Mouse (Mus musculus) frontal cortex, postnatal 25 days (tissue): ENCODE measurements around the gene C2cd3.

Experiments used
- DNase-seq, 2 experiments: peaks; one replicate each; pipeline ENCODE4 v3.0.0; 2022; ENCODE audit warnings: low spot score in 2 of 2

C2cd3 gene

DNA sequence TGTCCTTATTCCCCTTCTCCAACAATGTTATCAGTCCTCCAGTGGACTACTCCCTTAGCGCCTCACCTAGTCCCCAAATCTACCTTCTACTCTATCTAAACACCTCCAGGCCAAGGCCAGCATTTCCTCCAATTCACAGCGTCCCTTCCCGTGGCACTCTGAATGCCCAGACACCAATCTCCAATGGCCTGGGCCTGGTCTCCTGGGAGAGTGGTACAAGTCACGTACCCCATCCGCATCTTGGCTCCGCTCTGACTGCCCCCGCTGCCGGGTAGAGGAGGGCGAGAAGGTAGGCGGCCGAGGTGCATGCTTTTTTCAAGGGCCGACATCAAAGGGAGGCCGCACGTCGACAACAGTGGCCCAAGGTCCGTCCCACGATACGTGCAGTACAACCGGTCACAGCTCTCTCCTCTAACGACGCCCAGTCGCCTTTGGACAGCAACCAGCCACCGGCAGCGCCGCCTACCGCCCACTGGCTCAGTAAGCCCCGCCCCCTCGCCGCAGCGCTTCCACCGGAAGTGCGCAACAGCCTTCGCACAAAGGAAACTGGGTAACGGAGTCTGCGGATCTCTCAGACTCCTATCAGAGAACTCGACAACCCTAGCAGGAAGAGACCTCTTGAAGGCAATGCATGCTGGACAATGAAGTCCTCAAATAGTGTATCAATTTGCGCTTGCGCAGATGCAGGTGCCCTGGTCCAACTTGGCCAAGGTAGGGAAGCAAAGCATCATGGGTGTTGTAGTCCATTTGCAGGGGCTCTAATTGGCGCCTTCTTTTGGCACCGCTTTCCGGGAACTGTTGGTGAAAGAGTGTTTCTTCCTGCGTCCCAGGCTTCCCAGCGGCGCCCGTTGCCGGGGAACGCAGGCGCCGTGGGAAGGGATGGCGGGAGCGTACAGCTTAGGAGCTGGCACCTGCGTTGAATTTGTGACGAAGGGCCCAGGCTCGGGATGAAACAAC, at the start of gene C2cd3, which contains the start of gene Ppme1:
C2cd3 (plus strand) TSS at position 739 of the 957 bp plus-strand sequence.
Ppme1 (minus strand) TSS at position 813 of the 957 bp plus-strand sequence.
- DNase-seq = peak; percentile 96 to 98

DNA sequence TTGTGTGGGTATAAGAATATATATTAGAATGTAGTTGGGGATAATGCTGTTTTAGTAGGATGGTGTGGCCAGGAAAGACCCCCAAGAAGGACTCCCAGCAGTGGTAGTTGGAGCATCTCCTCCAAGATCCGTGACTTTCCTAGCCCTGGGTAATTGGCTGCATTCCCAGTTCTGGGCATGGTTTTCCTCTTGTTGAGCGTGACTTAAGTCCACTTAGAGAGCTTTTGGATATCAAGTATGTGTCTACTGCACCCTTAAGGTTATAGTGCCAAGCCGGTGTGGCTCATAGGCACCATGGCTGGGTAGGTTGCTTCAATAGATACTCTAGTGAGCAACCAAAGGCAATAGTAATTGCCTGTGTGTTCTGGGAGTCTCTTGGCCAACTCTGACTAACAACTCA, 48.3 kb upstream of the C2cd3 start:
- DNase-seq = no peak

DNA sequence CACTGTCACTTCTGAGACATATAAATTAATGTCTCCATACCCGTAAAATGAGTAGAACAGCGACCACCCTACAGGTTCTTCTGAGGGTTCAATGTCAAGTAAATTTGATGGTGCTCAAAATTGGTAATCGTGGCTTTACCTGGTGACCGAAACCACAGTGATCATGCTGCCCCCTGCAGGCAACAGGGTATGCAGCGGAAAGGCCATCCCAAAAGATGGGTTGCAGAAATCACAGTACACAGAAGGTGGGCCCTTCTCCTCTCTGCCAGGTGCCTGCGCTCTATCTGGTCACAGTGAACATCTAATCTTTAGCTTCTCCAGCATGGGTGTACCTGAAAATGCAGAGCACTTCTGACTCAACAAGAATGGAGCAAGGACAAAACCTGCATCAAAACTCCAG, 46.6 kb upstream of the C2cd3 start:
- DNase-seq = peak; percentile 48 to 50

DNA sequence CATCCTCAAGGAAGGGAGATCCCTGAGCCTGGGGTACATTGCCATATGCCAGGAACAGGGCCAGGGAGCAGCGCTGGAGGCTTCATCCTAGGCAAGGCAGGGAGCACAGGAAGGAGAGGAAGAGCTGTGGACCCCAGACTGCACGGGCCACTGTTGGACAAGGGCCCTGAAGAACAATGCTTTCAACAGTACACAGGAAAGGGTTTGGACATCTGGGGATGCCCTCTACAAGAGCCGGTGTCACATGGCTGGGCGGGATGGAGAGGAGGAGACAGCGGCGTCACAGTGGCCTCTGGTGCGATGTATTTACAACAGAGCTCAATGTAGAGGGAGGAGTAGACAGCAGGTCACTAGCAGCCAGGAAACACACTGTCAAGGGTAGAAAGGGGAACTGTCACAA, 44.5 kb upstream of the C2cd3 start:
- DNase-seq = no peak

DNA sequence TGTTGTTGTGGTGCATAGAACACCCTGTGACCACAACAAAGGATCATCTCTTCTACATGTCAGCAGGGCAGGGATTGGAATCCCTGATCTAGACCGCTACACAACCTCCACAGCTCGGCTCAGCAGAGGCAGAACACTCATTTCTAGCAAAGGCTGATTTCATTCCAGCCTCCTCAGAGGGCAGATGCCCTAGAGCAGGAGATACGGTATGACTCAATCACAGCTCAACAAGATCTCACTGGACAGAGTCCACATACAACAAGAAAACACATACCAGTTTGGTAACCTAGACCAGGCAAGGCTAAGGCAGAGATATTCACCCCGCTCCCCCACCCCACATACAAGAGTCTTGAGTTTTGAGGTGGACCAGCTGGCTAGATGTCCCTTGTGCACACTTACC, 43.4 kb upstream of the C2cd3 start:
- DNase-seq = no peak

DNA sequence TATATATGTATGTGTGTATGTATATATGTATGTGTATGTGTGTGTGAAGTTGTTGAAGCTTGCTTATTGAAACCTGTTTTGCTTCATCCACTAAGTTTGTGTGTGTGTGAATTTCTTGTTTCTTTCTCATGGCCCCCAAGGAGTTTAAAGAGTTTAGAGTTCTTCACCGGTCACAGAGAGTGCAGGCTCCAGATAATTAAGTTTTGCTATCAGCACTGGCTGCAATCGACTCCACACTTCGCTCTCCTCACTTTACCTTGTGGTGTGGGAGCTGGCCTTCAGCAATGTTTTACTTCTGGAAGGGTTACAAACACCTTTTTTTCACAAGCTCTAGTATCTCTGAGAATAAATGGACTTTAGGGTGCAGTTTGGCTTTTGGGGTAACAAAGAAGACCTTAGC, 40.8 kb upstream of the C2cd3 start:
- DNase-seq = no peak

DNA sequence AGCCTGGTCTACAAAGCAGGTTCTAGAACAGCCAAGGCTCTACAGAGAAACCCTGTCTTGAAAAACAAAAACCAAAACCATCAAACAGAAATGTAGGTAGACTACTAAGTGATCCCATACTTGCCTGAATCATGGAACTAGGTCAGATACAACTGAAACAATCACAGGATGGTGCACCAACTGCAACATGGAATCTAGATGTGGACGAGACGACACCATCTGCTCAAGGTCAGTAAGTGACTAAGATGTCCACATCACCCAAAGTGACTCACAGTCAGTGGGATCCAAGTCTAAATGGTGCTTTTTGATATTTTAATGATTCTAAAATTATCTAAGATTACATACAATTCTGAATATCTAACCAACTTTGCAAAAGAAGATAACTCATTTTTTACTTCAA, 36.1 kb upstream of the C2cd3 start:
- DNase-seq = no peak

DNA sequence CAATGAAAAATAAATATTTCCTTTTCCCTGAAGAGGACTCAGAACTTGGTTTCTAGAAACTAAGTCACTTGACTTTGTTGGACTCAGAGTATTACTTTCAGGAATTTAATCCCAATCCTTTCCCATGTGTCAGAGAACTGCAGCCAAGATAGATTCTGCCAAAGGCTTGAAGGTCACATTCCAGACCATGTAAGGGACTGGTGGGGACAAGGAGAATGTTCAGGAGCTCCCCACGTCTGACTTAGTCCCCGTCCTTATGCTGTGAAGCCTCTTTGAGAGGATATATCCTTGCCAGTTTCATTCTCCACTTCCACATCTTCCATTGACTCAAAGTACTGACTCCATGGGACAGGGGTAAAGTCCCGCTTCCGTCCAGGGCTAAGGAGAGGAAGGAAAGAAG, 17.0 kb upstream of the C2cd3 start:
- no peak for DNase-seq

DNA sequence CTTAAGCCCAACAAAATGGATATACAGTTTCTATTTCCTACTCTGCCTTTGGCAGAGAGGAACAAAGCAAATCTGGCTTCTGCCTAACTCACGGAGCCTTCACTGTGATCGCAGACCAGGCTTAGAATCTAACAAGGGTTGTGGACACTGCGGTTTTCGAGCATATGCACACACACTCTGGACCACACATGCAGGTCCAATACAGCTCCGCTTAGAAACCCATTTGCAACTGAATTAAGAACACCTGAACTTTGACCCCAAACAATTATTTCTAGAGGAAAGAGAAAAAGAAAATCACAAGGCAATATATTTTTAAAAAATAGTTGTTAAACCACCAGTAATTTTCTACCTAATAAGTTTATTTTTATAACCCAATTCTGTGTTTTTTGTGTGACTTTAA, 15.7 kb upstream of the C2cd3 start:
- no peak for DNase-seq

DNA sequence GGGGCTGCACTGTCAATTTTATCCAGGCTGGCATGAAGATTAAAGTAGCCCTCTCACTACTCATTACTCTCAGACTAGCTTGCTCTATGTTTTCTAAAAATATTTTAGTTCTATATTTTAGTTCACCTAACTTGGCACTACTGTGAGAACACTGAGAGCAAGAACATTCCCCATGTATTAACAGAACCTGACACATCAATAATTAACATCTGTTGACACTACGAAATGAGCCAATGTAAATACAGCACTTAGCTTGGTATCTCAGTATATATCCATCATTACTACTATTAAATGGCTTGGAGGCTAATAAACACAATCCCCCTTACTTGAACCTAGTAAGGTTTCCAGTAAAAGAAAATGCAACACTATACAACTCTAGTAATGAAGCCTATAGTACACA, 15.3 kb upstream of the C2cd3 start:
- no peak for DNase-seq

DNA sequence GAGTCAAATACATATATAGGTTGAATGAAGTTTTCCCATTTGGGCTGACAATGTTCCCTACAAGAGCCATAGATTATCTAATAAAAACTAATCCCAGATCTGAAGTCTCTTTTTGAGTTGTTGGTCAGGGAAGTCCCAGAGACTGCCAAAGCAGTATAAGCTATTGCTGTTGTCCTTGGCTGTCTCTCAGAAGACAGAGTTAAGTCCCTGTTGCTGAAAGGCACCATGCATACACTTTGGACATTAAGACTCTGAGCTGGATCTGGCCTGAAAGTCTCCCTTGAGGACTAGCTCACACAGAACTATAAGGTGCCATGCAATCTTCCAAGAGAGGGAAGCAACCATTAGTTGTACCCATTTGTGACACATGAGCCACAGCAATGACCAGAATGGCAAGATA, 14.2 kb upstream of the C2cd3 start:
- no peak for DNase-seq

DNA sequence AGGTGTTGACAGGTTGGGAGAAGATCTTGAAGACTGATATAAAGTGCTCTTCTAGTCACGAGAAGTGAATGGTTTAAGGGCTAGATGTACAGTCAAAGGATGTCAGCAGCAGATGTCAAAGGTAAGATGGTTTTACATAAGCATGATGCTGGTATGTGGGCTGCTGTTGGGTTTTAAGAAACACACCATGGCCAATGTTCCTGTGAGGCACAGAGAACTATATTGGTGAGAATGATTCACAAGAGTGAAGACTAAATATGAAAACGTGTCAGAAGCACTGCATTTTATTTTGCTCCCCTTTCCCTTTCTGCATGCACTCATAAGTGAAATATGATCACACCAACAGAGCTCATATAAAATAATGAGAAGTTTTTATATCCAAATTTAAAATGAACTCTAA, 8.9 kb upstream of the C2cd3 start:
- DNase-seq = no peak

DNA sequence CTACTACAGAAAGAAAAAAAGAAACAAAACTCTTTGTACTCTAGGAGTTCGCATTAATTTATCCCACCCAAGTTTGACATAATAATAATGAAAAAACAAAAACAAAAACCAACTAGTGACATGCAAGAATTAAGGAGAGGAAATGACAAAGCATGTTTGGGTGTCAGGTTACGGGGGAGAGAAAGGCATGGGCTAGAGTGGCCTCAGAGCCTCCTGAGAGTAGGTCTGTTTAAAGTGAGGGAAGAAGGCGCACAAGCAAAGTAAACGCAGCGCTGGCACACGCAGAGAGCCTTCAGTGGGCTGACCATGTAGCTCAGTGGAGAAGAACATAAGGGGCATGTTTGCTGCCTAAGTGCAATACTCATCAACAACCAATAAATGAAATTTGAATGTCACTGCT, 7.1 kb upstream of the C2cd3 start:
- no peak for DNase-seq

DNA sequence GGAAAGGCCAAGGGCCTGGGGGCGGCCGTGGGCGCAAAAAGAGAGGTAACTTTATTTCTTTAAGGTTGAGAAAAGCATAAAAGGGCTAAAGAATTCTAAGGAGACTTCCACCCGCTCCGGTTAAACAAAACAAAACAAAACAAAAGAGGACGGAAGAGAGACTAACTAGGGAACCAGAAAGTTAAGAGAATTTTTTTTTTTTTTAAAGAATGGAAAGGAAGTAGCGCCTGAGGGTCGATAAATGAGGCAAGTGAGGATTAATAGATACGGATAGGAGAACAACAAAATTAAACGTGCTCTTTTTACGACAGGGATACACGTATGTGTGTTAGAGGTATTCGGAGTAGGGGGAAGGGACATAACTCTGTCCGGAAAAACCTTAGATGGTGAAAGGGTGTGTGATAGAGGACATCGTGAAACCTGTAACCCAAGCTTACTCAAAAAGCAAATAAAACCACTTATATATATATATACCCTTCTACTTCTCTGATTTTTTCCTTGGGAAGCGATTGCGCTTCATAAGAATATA, 483 bp downstream of the C2cd3 start:
- no peak for DNase-seq

DNA sequence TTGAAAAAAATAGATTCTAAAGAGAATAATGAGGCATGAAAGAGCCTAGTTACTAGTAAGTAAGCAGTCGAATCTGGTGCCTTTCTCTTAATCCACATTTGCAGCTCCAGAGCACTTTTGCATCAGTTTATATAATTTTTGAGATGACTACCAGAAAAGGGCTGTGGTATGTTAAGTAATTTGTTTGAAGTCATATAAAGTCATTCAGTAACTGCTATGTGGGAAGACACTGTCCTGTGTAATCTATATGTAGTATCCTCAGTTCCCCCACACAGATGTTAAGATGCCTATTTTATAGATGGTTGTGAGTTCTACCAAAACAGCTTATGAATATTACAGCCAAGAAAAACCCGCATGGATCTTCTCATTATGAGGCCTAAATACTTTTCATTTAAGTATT, 6.2 kb downstream of the C2cd3 start:
- DNase-seq = no peak

DNA sequence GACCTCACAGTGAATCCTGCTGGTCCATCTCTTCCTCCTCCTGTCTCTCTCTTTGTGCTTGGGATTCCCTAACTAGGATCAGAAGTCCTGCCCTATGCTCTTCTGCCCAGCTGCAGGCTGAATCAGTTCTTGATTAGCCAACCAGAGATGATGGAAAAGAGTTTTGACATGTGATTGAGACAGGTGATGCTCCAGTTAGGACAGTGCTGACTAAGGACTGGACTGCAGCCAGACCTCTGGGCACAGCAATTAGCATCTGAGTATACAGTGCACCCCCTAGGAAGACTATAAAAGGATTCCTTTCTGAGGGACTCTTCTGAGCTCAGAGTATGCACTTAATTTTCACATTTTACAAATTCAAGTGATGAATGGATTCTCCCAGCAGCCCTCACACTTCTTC, 9.1 kb downstream of the C2cd3 start:
- no peak for DNase-seq

DNA sequence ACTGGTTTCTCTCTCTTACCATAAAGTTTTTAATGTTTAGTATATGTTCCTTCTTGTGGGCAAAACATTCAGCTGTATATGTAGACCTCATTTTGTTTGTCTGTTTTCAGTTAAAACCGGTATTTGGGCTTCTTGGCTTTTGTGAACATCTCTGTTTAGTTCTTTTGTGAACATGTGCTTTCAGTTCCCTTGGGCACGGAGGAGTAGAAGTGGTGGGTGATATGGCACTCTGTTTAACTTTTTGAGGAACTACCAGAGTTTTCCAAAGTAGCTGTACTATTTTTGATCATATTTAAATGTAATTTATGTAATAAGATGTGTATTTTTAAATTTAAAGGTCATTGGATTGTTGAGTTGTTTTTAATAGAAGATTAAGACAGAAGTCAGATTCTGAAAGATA, 11.2 kb downstream of the C2cd3 start:
- no peak for DNase-seq

DNA sequence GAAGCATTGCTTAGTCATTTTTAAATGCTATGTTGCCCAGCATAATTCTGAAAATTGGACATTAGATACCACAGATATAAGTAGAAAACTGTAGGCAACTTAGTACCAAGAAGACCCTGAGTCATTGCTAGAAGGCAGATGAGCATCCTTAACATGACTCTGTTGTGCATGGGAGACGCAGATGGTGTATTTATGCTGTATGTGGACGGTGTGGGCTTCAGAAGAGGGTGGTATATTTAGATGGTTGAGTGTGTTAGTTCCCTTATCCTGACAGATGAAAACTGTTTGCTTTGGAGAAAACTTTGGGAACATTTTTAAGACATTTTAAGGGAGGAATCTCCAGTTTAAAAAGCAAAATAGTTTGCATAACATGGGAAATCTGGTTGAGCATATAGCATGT, 16.1 kb downstream of the C2cd3 start:
- DNase-seq = no peak

DNA sequence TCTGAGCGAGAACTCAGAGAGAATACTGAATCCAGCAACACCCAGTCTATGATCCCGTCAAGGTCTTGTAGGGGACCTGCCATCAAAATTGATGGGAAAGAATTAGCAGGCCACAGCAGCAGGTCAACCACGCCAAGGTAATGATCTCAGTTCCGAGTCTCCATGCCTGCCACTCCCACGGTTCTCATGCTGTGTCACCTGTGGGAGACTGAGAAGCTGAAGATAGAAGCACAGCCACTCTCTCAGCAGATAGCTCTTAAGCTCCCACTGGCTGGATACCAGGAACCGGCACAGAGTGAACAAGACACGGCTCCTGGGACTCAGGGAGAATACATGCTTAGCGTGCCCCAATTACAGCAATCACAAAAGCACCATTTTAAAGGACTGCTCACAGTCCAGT, 18.1 kb downstream of the C2cd3 start:
- no peak for DNase-seq

DNA sequence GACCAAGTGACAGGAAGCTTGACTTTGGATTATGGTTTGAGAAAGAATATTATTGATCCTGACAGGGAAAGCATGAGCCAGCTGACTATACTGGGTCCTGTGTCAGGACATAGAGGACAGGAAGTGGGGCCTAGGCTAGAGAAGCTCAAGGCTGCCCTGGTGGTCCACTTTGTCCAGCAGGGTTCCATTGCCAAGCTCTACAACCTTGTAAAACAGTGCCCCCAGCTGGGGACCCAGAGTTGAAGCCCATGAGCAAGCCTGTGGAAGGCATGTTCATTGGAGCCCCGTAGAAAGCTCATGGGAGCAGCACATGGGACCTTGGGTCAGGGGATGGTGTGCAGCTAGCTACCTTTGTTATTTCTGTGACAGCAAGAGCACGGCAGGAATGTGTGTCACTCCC, 20.2 kb downstream of the C2cd3 start:
- no peak for DNase-seq

DNA sequence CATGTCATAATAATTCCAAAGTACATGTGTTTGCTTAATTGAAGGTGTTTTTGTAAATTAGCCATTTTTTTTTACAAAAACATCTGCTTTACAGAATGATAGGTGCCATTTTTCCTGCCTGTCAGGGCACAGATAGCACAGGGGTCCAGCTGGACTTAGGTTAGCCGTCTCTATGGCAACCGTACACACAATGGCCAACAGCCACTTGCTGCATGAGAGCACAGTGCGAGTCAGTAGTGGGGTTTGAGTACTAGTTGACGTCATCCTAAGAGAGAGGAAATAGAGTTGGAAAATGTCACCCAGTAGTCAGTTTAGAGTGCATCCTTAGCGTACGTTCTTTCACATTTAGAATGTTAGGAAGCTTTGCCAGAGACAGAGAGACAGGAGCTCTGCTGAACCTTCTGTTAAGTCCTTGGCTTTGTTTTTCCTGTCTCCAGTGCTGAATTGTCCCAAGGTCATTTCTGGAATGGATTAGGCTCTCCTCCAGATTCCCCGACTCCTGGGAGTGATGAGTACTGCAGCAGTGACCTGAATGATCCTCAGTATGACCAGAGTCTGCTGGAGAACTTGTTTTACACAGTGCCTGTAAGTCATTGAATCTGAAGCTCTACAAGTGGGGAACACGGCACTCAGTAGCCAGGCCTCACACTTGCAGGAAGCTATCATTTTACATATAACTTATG, 27.3 kb downstream of the C2cd3 start:
- DNase-seq = no peak

DNA sequence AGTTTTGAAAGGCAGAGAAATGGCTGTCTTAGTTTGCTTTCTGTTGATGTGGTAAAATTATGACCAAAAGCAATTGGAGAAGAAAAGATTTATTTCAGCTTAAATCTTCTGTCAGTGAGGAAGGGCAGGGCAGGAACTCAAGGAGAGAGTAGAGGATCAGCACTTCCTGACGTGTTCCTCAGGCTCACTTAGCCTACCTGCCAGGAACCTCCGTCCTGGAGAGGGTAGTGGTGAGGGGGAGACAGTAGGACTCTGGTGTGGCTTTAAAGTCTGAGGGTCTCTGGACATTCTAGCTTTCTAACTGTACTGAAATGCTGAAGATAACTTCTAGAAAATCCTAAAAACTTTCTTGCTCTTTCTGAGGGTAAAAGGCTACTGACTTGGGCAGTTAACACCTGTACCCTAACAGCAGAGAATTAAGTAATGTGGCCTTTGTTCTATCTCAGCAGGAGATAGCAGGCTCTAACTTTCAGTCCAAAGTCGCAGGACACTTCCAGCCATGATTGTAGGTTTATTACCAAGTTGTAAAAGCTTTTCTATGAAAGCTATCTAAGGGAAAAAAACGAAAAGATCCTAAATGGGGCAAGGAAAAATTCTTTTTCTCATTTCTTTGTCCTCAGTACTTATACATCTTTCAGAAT, 29.0 kb downstream of the C2cd3 start:
- no peak for DNase-seq
